Mouse (Mus musculus): Measurements from ENCODE around the gene Sorcs1. TPM values are rescaled to one million over a fixed set of nuclear protein-coding genes. Genes with fewer than 3 reads are reported as not detected.

Gene Sorcs1
- polyA plus RNA-seq, 1 experiment from 2014 or later = 17.6 TPM

DNA sequence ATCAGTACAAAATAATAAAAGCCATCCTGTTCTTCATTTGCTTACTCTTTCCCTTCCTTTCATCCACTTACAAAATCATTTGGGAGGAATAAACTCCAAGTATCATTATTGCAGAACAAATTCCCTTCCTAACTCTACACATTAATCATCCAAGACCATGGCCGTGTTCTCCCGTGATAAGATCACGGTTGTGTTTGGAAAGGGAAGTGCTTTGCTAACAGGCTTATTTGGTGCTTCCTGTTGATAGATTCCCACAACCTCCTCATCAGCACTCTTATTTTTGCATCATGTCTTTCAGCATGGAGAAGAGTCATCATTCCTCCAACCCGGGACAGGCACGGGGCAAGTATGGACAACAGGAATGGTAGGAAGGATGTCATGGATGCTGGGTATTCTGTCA lies 25.7 kb downstream of the Sorcs1 start:
- Histone ChIP-seq H3K4me2 (ENCODE audit: low read length) (no peak overlapping the region), H3K27ac (ENCODE audit: low read depth, low read length) (no peak overlapping the region), H3K36me3 (ENCODE audit: control insufficient read depth, insufficient read depth, low read length) (no peaks in the 10 kb centered on the region), H3K27me3 (replicated peaks; ENCODE audit: control insufficient read depth, insufficient read depth, low read length) (no peaks in the 10 kb centered on the region), H3K9me3 (ENCODE audit: control insufficient read depth, low read length) (no peaks in the 10 kb centered on the region), H3K4me1 (ENCODE audit: control insufficient read depth, insufficient read depth, low read depth, low read length) (no peaks in the 10 kb centered on the region), H3K4me3 (ENCODE audit: low read length) (no peak overlapping the region), H3K9ac (ENCODE audit: low read depth, low read length) (no peak overlapping the region)
- no peak for ATAC-seq
- 80% methylated on average over 5 of the region's 5 CpGs for WGBS

DNA sequence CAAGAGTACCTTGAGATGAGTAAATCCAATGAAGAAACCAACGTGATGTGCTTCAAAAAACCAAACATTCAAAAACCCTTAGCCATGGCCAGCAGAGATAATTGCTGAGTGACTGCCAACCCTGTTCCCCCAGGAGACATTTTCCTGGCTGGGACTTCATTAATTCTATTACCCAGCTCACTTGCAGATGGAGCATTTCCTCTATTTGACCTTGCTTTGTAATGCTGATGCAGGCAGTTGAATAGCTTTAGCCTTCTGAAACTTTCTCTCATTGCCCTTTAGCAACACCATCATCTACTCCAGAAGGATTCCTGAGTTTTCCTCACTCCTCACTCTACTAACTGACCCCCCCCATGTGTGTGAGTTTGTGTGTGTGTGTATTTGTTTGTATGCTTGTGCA lies 34.6 kb downstream of the Sorcs1 start:
- Histone ChIP-seq H3K27ac (ENCODE audit: low read depth, low read length) (no peak overlapping the region), H3K4me3 (ENCODE audit: low read length) (no peak overlapping the region), H3K27me3 (replicated peaks; ENCODE audit: control insufficient read depth, insufficient read depth, low read length) (no peaks in the 10 kb centered on the region), H3K9ac (ENCODE audit: low read depth, low read length) (no peak overlapping the region), H3K9me3 (ENCODE audit: control insufficient read depth, low read length) (no peaks in the 10 kb centered on the region), H3K36me3 (ENCODE audit: control insufficient read depth, insufficient read depth, low read length) (no peaks in the 10 kb centered on the region), H3K4me1 (ENCODE audit: control insufficient read depth, insufficient read depth, low read depth, low read length) (peaks cover 3% of the 10 kb centered on the region), H3K4me2 (ENCODE audit: low read length) (no peak overlapping the region)
- no peak for ATAC-seq
- 33% methylated on average over 1 of the region's 1 CpGs for WGBS

DNA sequence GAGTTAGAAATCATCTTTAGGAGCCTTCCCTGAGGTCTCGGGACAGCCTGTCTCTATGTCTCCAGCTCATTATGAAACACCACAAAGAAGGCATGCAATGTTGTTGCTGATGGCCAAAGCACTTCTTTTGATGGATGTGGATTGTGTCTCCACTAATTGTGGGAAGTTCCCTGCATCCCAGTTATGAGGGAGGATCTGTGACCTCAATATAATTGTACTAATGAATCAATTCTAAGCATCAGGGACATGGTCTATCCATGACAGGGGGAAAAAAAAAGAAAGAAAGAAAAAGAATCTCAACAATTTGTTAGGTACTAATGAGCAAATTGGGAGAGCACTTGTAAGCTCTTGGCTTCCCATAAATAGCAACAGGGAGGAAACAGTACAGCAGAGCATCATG lies 36.3 kb downstream of the Sorcs1 start:
- Histone ChIP-seq H3K36me3 (ENCODE audit: control insufficient read depth, insufficient read depth, low read length) (no peaks in the 10 kb centered on the region), H3K27me3 (replicated peaks; ENCODE audit: control insufficient read depth, insufficient read depth, low read length) (no peaks in the 10 kb centered on the region), H3K4me1 (ENCODE audit: control insufficient read depth, insufficient read depth, low read depth, low read length) (peaks cover 3% of the 10 kb centered on the region), H3K27ac (ENCODE audit: low read depth, low read length) (no peak overlapping the region), H3K4me3 (ENCODE audit: low read length) (no peak overlapping the region), H3K9me3 (ENCODE audit: control insufficient read depth, low read length) (no peaks in the 10 kb centered on the region), H3K4me2 (ENCODE audit: low read length) (no peak overlapping the region), H3K9ac (ENCODE audit: low read depth, low read length) (no peak overlapping the region)
- 80% methylated on average over 1 of the region's 1 CpGs for WGBS
- no peak for ATAC-seq

DNA sequence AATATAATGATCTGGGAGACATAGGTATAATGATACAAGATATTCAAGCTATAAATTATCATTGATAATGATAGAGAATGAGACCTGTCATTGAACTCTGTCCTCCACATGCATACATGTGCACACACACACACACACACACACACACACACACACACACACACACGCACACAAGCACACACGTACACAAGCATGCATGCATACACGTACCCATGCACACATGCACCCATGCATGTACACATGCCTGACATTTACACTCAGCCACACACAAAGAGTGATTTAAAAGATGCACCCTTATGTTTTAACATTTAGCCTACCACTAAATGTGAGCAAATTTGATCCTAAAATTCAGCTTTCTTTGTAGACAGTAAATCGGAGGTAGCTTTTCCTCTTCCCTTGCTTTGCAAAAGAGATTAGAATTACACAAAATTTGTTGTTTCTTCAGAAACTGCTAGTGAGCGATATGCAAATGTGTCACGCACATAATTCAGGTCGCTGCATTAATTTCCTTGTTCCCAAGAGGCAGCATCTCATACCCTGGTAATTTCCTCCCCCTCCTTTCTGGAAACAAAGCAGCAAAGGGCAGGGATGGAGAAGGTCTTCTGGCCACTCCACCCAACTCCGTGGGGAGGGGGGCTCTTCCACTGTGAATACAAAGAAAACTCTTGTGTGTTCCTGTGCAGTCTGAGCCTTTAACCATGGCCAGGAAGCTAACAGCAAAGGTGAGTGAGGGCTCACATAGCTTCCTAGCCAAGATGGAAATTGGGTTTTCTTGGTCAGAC lies 38.0 kb downstream of the Sorcs1 start:
- 46% methylated on average over 8 of the region's 8 CpGs for WGBS
- H3K4me3 ChIP-seq (ENCODE audit: low read length) = no peak overlapping the region
- no peak overlapping the region for H3K4me2 ChIP-seq (ENCODE audit: low read length)
- H3K27me3 ChIP-seq (replicated peaks; ENCODE audit: control insufficient read depth, insufficient read depth, low read length) = no peaks in the 10 kb centered on the region
- no peak for ATAC-seq
- H3K9ac ChIP-seq (ENCODE audit: low read depth, low read length) = no peak overlapping the region
- H3K27ac ChIP-seq (ENCODE audit: low read depth, low read length) = no peak overlapping the region
- no peaks in the 10 kb centered on the region for H3K9me3 ChIP-seq (ENCODE audit: control insufficient read depth, low read length)
- no peaks in the 10 kb centered on the region for H3K36me3 ChIP-seq (ENCODE audit: control insufficient read depth, insufficient read depth, low read length)
- H3K4me1 ChIP-seq (ENCODE audit: control insufficient read depth, insufficient read depth, low read depth, low read length) = peaks cover 3% of the 10 kb centered on the region

DNA sequence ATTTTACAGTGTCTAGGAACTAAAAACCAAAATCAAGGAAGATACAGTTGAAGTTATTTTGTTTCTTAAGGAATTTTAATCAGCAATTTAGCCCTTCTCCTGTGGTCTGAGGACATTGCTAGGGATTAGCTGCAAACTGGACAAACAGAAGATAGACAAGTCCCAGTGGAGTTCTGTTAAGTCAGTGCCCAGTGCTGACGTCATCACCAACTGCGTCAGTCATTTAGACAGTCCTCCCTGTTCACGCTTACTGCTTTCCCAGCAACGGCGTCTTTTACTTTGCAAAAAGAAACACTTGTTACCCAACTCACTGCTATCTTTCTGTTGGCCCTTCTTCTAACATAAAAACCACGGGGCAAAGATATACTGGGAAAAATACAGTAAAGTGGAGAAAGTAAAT lies 40.3 kb downstream of the Sorcs1 start:
- peaks cover 3% of the 10 kb centered on the region for H3K4me1 ChIP-seq (ENCODE audit: control insufficient read depth, insufficient read depth, low read depth, low read length)
- H3K27me3 ChIP-seq (replicated peaks; ENCODE audit: control insufficient read depth, insufficient read depth, low read length) = no peaks in the 10 kb centered on the region
- 66% methylated on average over 6 of the region's 6 CpGs for WGBS
- no peak for ATAC-seq
- no peak overlapping the region for H3K27ac ChIP-seq (ENCODE audit: low read depth, low read length)
- no peaks in the 10 kb centered on the region for H3K36me3 ChIP-seq (ENCODE audit: control insufficient read depth, insufficient read depth, low read length)
- no peaks in the 10 kb centered on the region for H3K9me3 ChIP-seq (ENCODE audit: control insufficient read depth, low read length)
- no peak overlapping the region for H3K9ac ChIP-seq (ENCODE audit: low read depth, low read length)
- no peak overlapping the region for H3K4me2 ChIP-seq (ENCODE audit: low read length)
- H3K4me3 ChIP-seq (ENCODE audit: low read length) = no peak overlapping the region

- H3K9me3 ChIP-seq (ENCODE audit: control insufficient read depth, low read length) = no peaks in the 10 kb centered on the region
- ATAC-seq = no peak
- H3K36me3 ChIP-seq (ENCODE audit: control insufficient read depth, insufficient read depth, low read length) = no peaks in the 10 kb centered on the region
- 42% methylated on average over 9 of the region's 9 CpGs for WGBS
- H3K4me2 ChIP-seq (ENCODE audit: low read length) = no peak overlapping the region
- H3K4me3 ChIP-seq (ENCODE audit: low read length) = no peak overlapping the region
- no peak overlapping the region for H3K9ac ChIP-seq (ENCODE audit: low read depth, low read length)
- H3K27ac ChIP-seq (ENCODE audit: low read depth, low read length) = no peak overlapping the region
- H3K4me1 ChIP-seq (ENCODE audit: control insufficient read depth, insufficient read depth, low read depth, low read length) = no peaks in the 10 kb centered on the region
- no peaks in the 10 kb centered on the region for H3K27me3 ChIP-seq (replicated peaks; ENCODE audit: control insufficient read depth, insufficient read depth, low read length)
Measured at GRCm38 (mm10) chr19:50614013-50614412, 64.4 kb downstream of the Sorcs1 start.

DNA sequence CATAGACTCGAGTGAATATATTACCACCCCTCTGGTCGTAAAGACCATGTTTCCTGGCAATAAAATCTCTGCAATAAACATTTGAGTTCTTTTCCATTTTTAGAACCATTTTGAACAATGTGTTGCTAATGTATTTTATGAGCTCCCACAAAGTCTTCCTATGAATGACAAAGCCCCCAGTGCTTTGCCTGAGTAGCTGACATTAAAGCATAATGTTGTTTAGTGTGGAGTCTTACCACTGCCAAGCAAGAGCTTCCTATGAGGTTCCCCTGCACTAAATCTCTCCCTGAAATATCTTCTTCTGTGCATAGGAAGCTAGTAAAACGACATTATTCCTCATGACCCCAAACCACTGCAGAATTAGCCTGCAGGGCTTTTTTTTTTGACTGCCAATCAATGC lies 66.8 kb downstream of the Sorcs1 start:
- H3K4me2 ChIP-seq (ENCODE audit: low read length) = no peak overlapping the region
- H3K9ac ChIP-seq (ENCODE audit: low read depth, low read length) = no peak overlapping the region
- whole genome bisulfite sequencing = 65% methylated on average over 3 of the region's 3 CpGs
- no peaks in the 10 kb centered on the region for H3K36me3 ChIP-seq (ENCODE audit: control insufficient read depth, insufficient read depth, low read length)
- H3K27ac ChIP-seq (ENCODE audit: low read depth, low read length) = no peak overlapping the region
- ATAC-seq = no peak
- no peaks in the 10 kb centered on the region for H3K4me1 ChIP-seq (ENCODE audit: control insufficient read depth, insufficient read depth, low read depth, low read length)
- no peaks in the 10 kb centered on the region for H3K27me3 ChIP-seq (replicated peaks; ENCODE audit: control insufficient read depth, insufficient read depth, low read length)
- H3K9me3 ChIP-seq (ENCODE audit: control insufficient read depth, low read length) = no peaks in the 10 kb centered on the region
- H3K4me3 ChIP-seq (ENCODE audit: low read length) = no peak overlapping the region

- 68% methylated on average over 4 of the region's 4 CpGs for WGBS
- H3K4me1 ChIP-seq (ENCODE audit: control insufficient read depth, insufficient read depth, low read depth, low read length) = no peaks in the 10 kb centered on the region
- no peak overlapping the region for H3K4me2 ChIP-seq (ENCODE audit: low read length)
- H3K27ac ChIP-seq (ENCODE audit: low read depth, low read length) = no peak overlapping the region
- no peak overlapping the region for H3K4me3 ChIP-seq (ENCODE audit: low read length)
- no peaks in the 10 kb centered on the region for H3K9me3 ChIP-seq (ENCODE audit: control insufficient read depth, low read length)
- no peak overlapping the region for H3K9ac ChIP-seq (ENCODE audit: low read depth, low read length)
- no peaks in the 10 kb centered on the region for H3K36me3 ChIP-seq (ENCODE audit: control insufficient read depth, insufficient read depth, low read length)
- no peak for ATAC-seq
- no peaks in the 10 kb centered on the region for H3K27me3 ChIP-seq (replicated peaks; ENCODE audit: control insufficient read depth, insufficient read depth, low read length)
Measured at GRCm38 (mm10) chr19:50603882-50604281, 74.6 kb downstream of the Sorcs1 start.

- WGBS = 87% methylated on average over 5 of the region's 5 CpGs
- Histone ChIP-seq H3K9ac (ENCODE audit: low read depth, low read length) (no peak overlapping the region), H3K4me3 (ENCODE audit: low read length) (no peak overlapping the region), H3K4me1 (ENCODE audit: control insufficient read depth, insufficient read depth, low read depth, low read length) (no peaks in the 10 kb centered on the region), H3K9me3 (ENCODE audit: control insufficient read depth, low read length) (no peaks in the 10 kb centered on the region), H3K36me3 (ENCODE audit: control insufficient read depth, insufficient read depth, low read length) (no peaks in the 10 kb centered on the region), H3K27me3 (replicated peaks; ENCODE audit: control insufficient read depth, insufficient read depth, low read length) (no peaks in the 10 kb centered on the region), H3K4me2 (ENCODE audit: low read length) (no peak overlapping the region), H3K27ac (ENCODE audit: low read depth, low read length) (no peak overlapping the region)
- ATAC-seq = no peak
Measured at GRCm38 (mm10) chr19:50603380-50603779, 75.1 kb downstream of the Sorcs1 start.
